Mouse (Mus musculus) heart, postnatal 25 days (tissue): ENCODE measurements around the gene Ipp. TPM values are rescaled to one million over a fixed set of nuclear protein-coding genes. Genes with fewer than 3 reads are reported as not detected.
A peak's percentile ranks its signal among the peaks of the same experiment; 100 is the strongest.

ENCODE experiments used
- DNase-seq: peaks from one replicate; pipeline ENCODE4 v3.0.0; 2022; ENCODE audit warnings: low spot score
- intact Hi-C: fragments of 180-260 bp; cut with DNase I; formaldehyde crosslinking; loops from one replicate; pipeline ENCODE4 v1.15.1; 2025
- total RNA-seq, 2 experiments: library from RNA; stranded (reverse); gene quantifications; 2 replicates each; pipeline ENCODE4 v1.2.3; 2021

The Ipp gene
- 10 to 100 TPM; 12.4 to 16.2 TPM for total RNA-seq

DNA sequence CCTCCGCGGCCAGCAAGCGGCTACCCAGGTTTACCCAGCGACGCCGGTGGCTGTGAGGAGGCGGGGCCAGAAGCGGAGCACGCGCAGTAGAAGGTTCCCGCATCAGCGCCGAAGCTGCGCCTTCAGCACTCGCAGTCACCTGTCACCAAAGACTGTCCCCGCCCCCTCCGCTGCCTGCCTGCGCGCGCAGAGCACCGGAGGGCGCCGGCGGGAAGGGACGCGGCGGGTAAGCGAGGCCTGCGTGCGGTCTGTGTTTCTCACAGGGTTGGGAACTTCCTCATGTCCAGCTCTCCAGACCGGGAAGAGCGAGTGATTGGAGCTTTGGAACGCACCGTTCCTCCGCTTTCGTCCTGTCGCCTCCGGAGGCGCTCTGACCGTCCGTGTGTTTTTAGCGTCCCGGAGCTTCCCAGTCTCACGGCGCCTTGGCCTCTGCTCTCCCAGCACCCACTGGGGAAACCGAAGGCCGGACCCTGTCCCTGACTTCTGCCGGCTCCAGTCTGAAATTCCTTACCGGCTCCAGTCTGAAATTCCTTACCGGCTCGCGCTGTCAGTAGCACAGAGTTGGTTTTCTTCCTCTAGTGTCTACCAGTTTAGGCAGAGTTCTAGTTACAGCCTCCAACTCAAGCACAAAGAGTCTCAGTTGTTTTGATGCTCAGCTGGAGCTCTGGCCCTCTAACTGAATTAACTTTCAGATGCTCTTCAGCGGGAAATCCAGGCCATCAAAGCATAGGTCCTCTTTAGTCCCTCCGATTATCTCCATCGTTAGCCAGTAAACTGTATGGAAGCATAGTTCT, at the start of gene Ipp:
Ipp (plus strand) TSS at position 125 of the 794 bp plus-strand sequence.
- DNase-seq = peak; percentile 89
- intact Hi-C loops = loop anchor here (2.0 to 5.0 kb wide), 2 partner anchors 43 to 50 kb away; partner anchors contain the start of genes Gpbp1l1, Mast2 and Tmem69

DNA sequence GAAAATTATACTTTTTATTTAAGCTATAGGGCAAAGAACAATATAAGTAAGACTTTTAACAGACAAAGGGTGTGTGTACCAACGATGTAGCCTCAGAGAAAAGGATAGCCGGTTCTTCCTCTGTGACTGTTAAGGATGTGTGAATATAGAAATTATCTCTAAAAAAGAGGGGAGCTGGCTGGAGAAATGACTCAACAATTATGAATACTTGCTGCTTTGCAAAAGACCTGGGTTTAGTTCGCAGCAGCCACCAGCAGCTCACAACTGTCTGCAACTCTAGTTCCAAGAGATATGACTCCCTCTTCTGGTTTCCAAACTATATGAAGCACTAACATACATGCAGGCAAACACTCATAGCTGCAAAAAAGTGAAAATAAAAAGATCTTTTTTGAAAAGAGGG, 45.4 kb upstream of the Ipp start:
- intact Hi-C loops = loop anchor here (5.0 kb wide), 1 partner anchor 95 kb away; the partner anchor contains the start of genes Gpbp1l1 and Tmem69
- no peak for DNase-seq

DNA sequence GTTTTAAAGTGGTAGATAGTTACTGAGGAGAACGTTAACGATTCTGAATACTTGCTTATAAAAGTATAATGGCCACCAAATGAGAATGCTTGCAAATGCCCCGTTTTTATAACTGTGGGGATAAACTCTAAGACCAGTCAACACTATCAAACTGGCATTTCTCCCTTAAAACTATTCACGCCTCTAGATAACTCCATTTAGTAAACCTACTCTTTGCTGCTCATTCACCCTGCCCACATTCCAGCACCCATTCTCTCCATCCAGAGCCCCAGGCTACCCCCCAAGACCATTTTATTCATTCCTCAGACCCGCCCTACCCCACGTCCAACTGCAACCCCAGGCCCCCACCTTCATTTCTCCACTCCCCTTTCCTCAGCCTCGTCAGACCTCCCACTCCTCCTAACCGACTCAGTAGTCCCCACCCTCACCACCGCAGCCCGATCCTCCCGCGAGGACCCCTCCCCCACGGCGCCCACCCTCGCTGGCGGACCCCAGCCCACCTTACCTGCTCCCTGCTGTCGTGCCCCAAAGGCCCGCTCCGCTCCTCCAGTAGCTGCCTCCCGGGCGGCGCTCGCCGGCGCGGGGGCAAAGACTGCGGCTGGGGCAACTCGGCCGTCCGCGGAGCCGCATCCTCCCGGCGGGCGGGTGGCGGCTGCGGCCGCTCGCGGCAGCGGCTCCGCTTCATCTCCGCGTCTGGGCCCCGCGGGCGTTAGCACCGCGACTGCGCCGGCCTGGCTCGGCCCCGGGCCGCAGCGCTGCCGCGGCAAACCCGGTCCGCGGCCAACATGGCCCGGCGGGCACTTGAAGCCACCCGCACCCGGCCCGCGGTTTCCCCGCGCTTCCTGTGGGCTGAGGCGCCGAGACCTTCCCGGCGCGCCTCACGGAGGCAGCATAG, 43.9 kb upstream of the Ipp start:
- intact Hi-C loops = loop anchor here (2.0 to 5.0 kb wide), 2 partner anchors 43 to 94 kb away; partner anchors contain the start of genes Gpbp1l1, Ipp and Tmem69
- peak; percentile 10 for DNase-seq

DNA sequence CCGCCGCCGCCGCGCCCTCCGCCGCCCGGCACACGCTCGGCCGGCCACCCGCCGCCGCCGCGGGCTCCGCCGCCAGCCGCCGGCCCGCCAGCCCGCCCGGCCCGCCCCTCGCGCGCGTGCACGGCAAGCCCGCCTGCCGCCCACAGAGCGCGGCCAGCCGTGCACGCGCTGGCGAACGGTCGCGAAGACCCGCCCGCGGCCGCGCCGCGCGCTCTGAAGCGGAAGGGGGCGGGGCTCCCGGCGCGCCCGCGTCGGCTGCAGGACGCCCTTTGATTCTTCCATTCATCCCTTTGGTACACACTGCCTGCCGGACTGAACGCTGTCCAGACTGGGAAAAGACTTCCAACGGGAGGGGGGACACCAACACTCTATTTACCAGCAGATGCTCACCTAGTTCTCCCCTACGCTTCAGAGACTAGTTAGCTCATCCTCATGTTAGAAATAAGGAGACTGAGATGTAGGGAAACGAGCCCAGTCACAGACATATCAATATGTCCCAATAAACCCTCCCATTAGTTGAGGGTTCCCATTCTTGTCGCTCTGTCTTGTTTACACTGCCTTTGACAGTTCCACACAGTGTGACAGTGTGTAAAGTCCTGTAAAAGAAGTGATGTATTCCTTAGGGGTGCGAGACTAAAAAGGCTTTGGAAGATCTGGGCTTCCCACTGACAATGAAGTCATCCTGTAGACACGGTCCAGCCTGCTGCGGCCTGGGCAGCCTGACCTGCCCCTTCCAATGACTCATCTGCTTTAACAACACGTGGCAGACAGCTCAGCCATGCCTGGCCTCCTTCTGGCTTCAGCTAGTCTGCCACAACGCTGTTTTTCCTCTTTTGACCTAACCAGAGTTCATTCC, 43.0 kb upstream of the Ipp start, which contains the start of gene Mast2:
Mast2 (minus strand) TSS at position 58 of the 856 bp plus-strand sequence.
- intact Hi-C loops = loop anchor here (2.0 to 5.0 kb wide), 2 partner anchors 42 to 93 kb away; partner anchors contain the start of genes Gpbp1l1, Ipp and Tmem69
- DNase-seq = peak; percentile 75

DNA sequence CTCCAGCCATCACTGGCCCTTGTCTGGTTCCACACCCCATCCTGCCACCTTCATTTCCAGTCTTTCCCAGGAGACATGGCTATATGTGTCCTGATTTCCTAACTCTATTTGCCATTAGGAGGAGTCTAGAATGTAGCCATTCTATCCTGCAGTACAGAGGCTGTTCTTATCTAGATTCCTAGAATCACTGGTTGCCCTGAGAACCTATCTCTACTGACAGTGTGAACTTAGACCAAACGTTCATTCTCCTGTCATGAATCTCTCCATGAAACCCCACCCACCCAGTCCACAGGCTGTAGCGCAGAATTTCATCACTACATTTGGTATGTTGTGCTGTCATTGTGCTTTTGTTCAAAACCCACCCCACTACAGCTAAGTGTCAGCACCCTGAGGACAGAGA, 26.0 kb upstream of the Ipp start:
- intact Hi-C loops = no loop called here
- no peak for DNase-seq

DNA sequence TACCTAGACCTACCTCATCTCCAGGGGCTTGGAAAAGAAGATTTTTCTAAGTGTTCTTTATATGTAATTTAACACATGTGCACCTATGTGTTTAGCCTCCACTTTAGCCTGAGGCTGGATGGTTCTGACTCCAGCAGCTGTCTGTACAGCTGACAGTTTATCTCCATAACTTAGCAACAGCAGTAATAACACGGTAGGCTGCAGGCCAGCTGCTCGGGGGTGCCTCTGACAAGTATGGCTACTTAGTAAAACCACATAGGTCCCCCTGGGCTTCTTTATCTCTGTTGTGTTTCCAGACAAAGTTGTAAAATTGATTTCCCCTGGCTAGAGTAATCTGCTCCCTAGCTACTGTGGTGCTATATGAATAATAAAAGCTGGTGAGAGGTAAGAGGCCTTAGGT, 23.9 kb upstream of the Ipp start:
- intact Hi-C loops = no loop called here

DNA sequence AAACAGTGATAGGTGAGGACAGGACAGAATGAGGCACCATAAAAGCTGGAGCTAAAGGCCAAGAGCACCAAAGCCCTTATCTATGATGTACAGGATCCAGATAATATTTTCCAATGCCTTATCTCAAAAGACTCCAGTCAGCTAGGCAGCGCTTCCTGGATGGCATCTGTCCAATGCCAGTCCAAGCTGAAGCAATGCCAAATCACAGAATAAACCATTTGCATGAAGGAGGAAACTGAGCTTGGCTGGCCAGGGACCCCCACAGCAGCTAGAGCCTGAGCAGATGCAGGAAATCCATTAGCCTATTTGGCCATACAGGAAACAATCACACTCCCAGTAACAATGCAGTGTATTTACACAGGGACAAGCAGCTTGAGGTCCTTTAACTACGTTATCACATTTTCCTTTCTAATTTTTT, 16.2 kb upstream of the Ipp start:
- DNase-seq = peak; percentile 20
- intact Hi-C loops = no loop called here

More for the DNA sequence above, 23.9 kb upstream of the Ipp start:
- no peak for DNase-seq

DNA sequence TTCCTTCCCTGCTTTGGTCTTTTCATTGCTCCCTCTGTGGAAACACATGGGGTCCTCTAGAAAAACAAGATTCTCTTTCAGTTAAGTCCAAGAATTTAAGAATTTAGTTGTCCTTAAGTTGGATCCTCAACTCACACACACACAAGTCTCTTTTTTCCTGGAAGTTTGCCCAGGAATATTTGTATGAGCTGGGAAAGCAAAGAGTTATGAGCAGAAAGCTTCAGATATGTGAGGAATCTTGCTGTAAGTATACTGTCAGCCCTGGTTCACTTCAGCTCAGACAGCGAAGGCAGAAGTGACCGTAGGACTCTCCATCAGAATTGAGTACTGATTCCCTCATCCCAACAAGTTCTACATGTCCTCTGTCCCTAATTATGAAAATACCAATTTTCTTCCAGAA, 15.5 kb upstream of the Ipp start:
- intact Hi-C loops = no loop called here

DNA sequence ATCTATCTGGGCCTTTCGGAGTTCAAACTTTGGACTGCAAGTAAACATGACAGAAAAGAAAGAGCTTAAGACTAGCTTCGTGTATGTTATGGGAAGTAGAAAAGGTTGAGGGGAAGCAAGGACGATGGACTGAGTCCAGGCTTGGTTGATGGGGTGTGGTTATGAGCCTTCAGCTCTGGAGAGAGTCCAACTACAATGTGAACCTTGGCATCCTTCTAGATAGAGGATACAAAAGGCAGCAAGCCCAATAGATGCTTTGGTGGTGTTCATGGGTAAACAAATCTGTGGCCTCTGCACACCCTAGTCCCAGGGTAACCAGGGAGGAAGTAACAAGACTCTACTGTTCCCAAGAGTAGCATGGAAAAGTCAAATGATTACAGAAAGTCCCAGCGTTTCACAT, 14.9 kb upstream of the Ipp start:
- intact Hi-C loops = no loop called here
- DNase-seq = no peak

More for the DNA sequence above, 15.5 kb upstream of the Ipp start:
- no peak for DNase-seq

DNA sequence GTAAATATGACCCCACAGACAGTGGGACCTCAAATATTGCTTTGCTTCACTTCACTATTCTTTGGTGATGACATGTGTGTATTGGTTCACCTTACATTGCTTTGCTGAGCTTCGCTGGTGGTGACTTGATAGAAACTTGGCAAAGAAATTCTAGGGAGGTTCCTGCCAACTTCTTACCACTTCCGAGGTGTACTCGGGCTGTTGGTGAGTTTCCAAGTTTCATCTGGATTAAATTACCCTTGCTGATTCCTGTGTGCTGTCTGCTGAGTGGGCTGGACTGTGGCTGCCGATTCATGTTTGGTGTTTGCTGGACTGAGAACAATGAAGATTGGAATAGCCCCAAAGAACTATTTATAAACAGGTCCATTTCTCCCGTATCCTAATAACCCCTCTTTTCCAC, 13.7 kb upstream of the Ipp start:
- DNase-seq = no peak
- intact Hi-C loops = no loop called here

DNA sequence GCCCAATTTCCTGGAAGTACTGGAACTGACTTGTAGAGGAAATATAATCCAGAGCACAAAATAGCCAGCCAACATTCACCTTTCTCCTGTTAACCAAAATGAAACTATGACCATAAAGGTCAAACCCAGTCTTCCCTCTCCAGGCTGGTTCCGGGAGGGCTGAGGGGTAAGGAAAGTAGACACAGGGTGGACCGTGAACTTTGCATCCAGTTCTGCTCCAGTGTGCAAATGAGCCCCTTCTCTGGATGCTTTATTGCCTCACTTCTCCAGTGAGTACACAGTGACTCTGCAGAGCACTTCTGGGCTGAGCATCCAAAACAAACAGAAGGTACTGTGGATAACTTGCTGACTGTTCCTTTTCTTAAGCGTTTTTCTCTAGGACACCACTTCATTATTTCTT, 7.4 kb upstream of the Ipp start:
- no peak for DNase-seq
- intact Hi-C loops = no loop called here

DNA sequence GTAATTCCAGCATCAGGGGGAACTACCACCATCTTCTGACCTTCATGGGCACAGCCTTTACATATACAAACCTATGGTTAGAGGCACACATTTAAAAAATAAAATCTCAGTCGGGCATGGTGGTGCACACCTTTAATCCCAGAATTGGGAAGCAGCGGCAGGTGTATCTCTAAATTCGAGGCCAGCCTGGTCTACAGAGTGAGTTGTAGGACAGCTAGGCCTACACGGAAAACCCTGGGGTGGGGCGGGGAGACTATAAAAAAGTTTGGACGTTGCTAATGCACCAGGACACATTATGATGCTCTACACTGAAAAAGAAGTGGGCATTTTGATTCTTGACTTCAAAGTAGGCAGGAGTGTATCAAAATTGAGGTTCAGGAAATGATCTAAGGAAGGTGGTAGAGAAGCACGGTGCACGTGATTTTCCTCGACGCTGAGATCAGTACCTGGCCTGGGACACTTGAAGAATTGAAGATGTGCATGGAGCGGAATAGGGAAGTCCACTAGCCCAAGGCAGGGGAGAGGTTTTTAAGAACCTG, 394 bp upstream of the Ipp start:
- intact Hi-C loops = loop anchor here (2.0 to 5.0 kb wide), 2 partner anchors 42 to 50 kb away; partner anchors contain the start of genes Gpbp1l1, Mast2 and Tmem69
- DNase-seq = no peak

DNA sequence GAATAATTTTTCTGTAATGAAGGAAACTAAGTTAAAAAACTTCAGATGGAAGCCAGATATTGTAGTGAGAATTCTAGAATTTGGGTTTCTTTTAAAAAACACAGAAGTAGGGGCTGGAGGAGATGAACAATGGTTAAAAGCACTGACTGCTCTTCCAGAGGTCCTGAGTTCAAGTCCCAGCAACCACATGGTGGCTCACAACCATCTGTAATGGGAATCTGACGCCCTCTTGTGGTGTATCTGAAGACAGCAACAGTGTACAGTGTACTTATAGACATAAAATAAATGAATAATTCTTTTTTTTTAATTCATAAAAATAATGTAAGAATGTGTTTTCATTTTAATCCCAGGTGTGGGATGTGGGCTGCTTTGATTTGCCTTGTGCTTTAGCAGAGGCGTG, 23.8 kb downstream of the Ipp start:
- no peak for DNase-seq
- intact Hi-C loops = no loop called here

DNA sequence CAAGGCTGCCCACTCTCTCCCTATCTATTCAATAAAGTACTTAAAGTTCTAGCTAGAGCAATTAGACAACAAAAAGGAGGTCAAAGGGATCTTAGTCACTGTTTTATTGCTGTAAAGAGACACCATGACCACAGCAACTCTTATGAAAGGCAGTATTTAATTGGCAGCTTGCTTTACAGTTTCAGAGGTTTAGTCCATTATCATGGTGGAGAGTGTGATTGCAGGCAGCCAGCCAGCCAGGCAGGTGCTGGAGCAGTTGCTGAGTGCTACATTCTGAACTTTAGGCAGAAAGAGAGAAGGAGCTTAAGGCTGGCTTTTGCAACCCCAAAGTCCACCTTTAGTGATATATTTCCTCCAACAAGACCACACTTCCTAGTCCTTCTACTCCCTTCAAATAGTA, 29.0 kb downstream of the Ipp start:
- no peak for DNase-seq
- intact Hi-C loops = no loop called here

DNA sequence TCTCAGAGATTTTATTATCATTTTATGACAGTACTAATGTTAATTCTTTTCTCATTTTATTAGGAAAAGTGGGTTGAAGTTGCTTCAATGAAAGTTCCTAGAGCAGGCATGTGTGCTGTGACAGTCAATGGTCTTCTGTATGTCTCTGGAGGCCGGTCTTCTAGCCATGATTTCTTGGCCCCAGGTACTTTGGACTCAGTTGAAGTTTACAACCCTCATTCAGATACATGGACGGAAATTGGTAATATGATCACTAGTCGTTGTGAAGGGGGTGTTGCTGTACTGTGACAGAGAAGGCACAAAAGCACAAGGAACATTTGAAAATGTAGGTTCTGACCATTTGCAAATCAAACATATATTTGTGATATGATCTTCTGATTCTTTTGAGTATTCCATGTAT, 30.4 kb downstream of the Ipp start:
- intact Hi-C loops = no loop called here
- no peak for DNase-seq

DNA sequence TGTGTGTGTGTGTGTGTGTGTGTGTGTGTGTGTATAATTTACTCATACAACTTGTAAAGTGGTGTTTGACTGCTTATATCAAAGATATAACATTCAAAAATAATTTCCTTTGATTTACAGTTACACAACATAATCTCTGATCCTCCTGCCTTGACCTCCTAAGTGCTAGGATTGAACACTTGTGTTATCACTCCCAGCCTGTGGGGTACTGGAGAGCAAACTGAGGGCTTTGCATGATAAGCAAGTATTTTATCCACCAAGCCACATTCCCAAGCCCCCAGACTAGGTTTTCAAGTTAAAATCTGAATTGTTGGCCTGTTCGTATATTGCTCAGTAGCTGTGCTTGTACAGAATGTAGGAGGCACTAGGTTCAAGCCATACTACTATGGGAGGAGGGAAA, 43.1 kb downstream of the Ipp start:
- no peak for DNase-seq
- intact Hi-C loops = no loop called here

DNA sequence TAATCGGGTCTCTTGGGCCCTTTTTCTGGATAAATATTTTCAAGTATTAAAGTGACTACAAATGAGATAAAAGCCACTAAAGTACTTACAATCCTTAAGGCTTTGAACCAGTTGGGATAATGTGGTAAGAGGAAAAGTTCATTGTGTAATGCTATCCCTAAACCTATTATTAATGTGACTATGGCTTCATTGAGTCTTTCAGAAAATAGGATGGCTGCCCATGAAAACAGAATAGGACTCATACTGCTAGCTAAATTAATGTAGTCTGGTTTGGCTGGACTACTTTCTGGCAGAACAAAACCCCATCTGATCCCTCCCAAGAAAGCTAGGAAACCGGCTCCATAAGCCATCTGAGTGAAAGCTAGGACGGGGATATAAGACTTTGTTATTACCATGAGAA, 45.7 kb downstream of the Ipp start:
- intact Hi-C loops = no loop called here
- no peak for DNase-seq

DNA sequence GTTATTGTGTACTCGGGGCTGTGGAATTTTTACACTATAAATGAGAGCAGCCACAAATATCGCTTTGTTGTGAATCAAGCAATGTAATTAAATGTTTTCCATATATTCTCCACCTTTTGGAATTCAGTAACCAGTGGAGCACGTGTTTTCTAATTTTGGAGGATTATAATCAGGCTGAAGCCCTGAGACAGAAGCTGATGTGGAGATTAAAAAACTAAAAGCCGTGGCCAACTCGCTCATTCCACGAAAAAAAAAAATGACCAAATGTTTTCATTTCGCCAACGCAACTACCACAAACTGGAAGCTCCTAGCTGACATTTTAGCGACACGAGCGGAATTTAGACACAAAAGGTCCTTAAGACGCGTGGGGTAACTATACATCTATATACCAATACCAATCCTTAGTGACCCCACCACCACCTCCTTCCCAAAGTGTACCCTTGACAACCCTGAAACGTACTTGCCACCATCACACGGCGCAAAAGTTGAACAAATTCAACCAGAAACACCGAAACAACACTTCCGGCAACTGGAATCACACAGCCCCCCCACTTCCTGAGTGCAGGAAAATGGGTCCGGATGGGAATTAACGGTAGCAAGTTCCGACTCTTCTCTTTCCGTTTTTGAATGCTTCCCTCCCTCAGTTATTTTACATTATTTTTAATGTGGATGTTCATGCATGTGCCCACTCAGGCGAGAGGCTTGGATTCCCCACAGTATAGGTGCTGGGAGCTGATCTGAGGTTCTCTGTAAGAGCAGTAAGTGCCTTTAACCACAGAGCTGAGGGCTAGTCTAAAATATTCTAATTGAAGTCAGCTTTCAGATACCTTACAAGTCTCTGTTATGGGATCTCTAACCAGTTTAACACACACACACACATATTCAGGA, 48.3 kb downstream of the Ipp start, which contains the start of gene Tmem69:
Tmem69 (minus strand) TSS at position 524 of the 888 bp plus-strand sequence.
- intact Hi-C loops = loop anchor here (5.0 kb wide), 2 partner anchors 48 to 93 kb away; partner anchors contain the start of genes Ipp and Mast2
- peak; percentile 37 for DNase-seq
